Mouse (Mus musculus): ENCODE data around the gene Tmem169.

DNA sequence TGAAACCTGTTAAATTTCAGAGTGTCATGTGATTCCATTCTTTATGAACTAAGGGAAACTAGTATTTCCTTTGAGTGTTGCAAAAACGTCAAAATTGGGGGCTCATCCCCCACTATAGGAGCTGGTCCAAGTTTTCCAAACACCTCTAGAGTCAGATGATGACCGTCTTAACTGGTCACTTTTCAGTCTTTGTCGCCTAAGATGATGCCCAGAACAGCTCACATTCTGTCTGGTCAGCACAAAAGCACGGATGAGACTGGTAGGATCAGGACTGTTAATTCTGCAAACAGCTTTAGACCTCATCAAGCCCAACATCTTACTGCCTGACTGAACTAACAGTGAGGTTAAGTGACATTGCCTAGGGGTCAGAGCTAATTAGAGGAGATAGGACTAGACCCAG lies 24.8 kb downstream of the Tmem169 start:
- TF ChIP-seq CTCF (IDR thresholded peaks at IDR 0.05; ENCODE audit: extremely low read depth, insufficient read depth, insufficient read length, insufficient replicate concordance), result no peak
- no peak for TF ChIP-seq POLR2A (IDR thresholded peaks at IDR 0.05; ENCODE audit: low read depth, low read length)
